Mouse (Mus musculus) MEL (cell line): ENCODE measurements around the gene Nmrk2. TPM values are rescaled to one million over a fixed set of nuclear protein-coding genes. Genes with fewer than 3 reads are reported as not detected.

Source experiments
- DNase-seq: peaks from one replicate; pipeline ENCODE4 v3.0.0; 2011; ENCODE audit warnings: low read depth, low spot score
- H3K27ac ChIP-seq: 2 replicates; pipeline ENCODE4 v1.5.1; 2012; ENCODE audit warnings: low read depth, mild to moderate bottlenecking, control low read depth, low read length, moderate library complexity; ENCODE audit not compliant: control insufficient read depth
- H3K27me3 ChIP-seq, 2 experiments: fragments of 150-350 bp in 1 of 2; sonication (generic) in 1 of 2; 2 replicates each; pipeline ENCODE4 v1.6.1; 2012; ENCODE audit warnings: low read length in 2 of 2, mild to moderate bottlenecking in 2 of 2, improper control_type of control experiment in 1 of 2, moderate library complexity in 1 of 2; ENCODE audit not compliant: insufficient read depth in 2 of 2, control insufficient read depth in 1 of 2
- H3K36me3 ChIP-seq, 2 experiments: 2 replicates each; pipeline ENCODE4 v1.6.1; 2012 to 2014; ENCODE audit warnings: low read length in 2 of 2, improper control_type of control experiment in 1 of 2, inconsistent platforms in 1 of 2, mild to moderate bottlenecking in 1 of 2; ENCODE audit not compliant: insufficient read depth in 2 of 2, control insufficient read depth in 1 of 2
- H3K4me1 ChIP-seq, 2 experiments: fragments of 150-350 bp in 1 of 2; sonication (generic) in 1 of 2; 2 replicates each; pipeline ENCODE4 v1.6.1; 2012; ENCODE audit warnings: low read length in 2 of 2, improper control_type of control experiment in 1 of 2, mild to moderate bottlenecking in 1 of 2; ENCODE audit not compliant: insufficient read depth in 2 of 2, control insufficient read depth in 1 of 2
- H3K4me3 ChIP-seq, 2 experiments: fragments of 150-350 bp in 1 of 2; sonication (generic) in 1 of 2; 2 replicates each; pipeline ENCODE4 v1.5.1; 2012; ENCODE audit warnings: low read depth in 2 of 2, low read length in 2 of 2, mild to moderate bottlenecking in 2 of 2, moderate library complexity in 2 of 2, control low read depth in 1 of 2, improper control_type of control experiment in 1 of 2; ENCODE audit not compliant: control insufficient read depth in 1 of 2, insufficient read depth in 1 of 2
- H3K79me2 ChIP-seq: 2 replicates; pipeline ENCODE4 v1.6.1; 2012; ENCODE audit warnings: mild to moderate bottlenecking, low read length, moderate library complexity; ENCODE audit not compliant: control insufficient read depth, poor library complexity, insufficient read depth
- H3K9ac ChIP-seq: 2 replicates; pipeline ENCODE4 v1.6.1; 2012; ENCODE audit warnings: low read depth, mild to moderate bottlenecking, control low read depth, low read length, moderate library complexity; ENCODE audit not compliant: control insufficient read depth, poor library complexity, severe bottlenecking
- H3K9me3 ChIP-seq: fragments of 150-350 bp; sonication (generic); replicated peaks from 2 replicates; pipeline ENCODE4 v1.6.1; 2012; ENCODE audit warnings: mild to moderate bottlenecking, low read length, improper control_type of control experiment, moderate library complexity; ENCODE audit not compliant: insufficient read depth
- BHLHE40 ChIP-seq: IDR thresholded peaks from 2 replicates; pipeline ENCODE4 v1.6.1; 2012; ENCODE audit warnings: low read depth, mild to moderate bottlenecking, inconsistent platforms, low read length, improper control_type of control experiment, borderline replicate concordance
- E2F4 ChIP-seq: IDR thresholded peaks from 2 replicates; pipeline ENCODE4 v1.6.1; 2011; ENCODE audit warnings: low read depth, low read length, improper control_type of control experiment, borderline replicate concordance
- EP300 ChIP-seq, 2 experiments: IDR thresholded peaks; 2 replicates each; pipeline ENCODE4 v1.6.1; 2011; ENCODE audit warnings: improper control_type of control experiment in 2 of 2, low read length in 2 of 2, low read depth in 1 of 2, mild to moderate bottlenecking in 1 of 2
- KAT2A ChIP-seq: conservative IDR thresholded peaks from 2 replicates; pipeline ENCODE4 v1.6.1; 2012; ENCODE audit warnings: low read depth, low read length, improper control_type of control experiment, inconsistent platforms
- MAFK ChIP-seq: IDR thresholded peaks from 2 replicates; pipeline ENCODE4 v1.6.1; 2011; ENCODE audit warnings: low read depth, mild to moderate bottlenecking, low read length, improper control_type of control experiment, borderline replicate concordance
- MAX ChIP-seq: IDR thresholded peaks from 2 replicates; pipeline ENCODE4 v1.6.1; 2011; ENCODE audit warnings: low read length, improper control_type of control experiment
- MAZ ChIP-seq: IDR thresholded peaks from 2 replicates; pipeline ENCODE4 v1.6.1; 2012; ENCODE audit warnings: low read depth, mild to moderate bottlenecking, inconsistent platforms, low read length, improper control_type of control experiment
- MEF2A ChIP-seq: IDR thresholded peaks from 2 replicates; pipeline ENCODE4 v1.6.1; 2014; ENCODE audit warnings: low read depth, mild to moderate bottlenecking, inconsistent platforms, low read length, improper control_type of control experiment; ENCODE audit not compliant: poor library complexity, insufficient replicate concordance, severe bottlenecking; ENCODE audit errors: extremely low read depth
- MYB ChIP-seq: IDR thresholded peaks from 2 replicates; pipeline ENCODE4 v1.6.1; 2011; ENCODE audit warnings: mild to moderate bottlenecking, low read depth, low read length, improper control_type of control experiment
- NRF1 ChIP-seq: IDR thresholded peaks from 2 replicates; pipeline ENCODE4 v1.6.1; 2014; ENCODE audit warnings: low read depth, mild to moderate bottlenecking, inconsistent platforms, low read length, improper control_type of control experiment, moderate library complexity; ENCODE audit not compliant: poor library complexity, insufficient read depth, severe bottlenecking
- POLR2AphosphoS5 ChIP-seq: IDR thresholded peaks from 2 replicates; pipeline ENCODE4 v1.6.1; 2012; ENCODE audit warnings: low read depth, borderline replicate concordance, mild to moderate bottlenecking, inconsistent platforms, low read length, moderate library complexity, mixed read lengths
- RAD21 ChIP-seq: IDR thresholded peaks from 2 replicates; pipeline ENCODE4 v1.6.1; 2011; ENCODE audit warnings: mild to moderate bottlenecking, low read depth, low read length, improper control_type of control experiment
- TCF12 ChIP-seq: IDR thresholded peaks from 2 replicates; pipeline ENCODE4 v1.6.1; 2014; ENCODE audit warnings: low read depth, mild to moderate bottlenecking, inconsistent platforms, low read length, improper control_type of control experiment, moderate library complexity
- polyA plus RNA-seq, 2 experiments: library from polyadenylated mRNA; stranded (reverse) in 1 of 2; unstranded in 1 of 2; fragments of >175 nt in 1 of 2; fragments of >200 nt in 1 of 2; gene quantifications; 2 replicates each; pipeline versions ENCODE4 v1.2.1 to v1.2.4; 2012; ENCODE audit warnings: low replicate concordance in 2 of 2, low read depth in 1 of 2; ENCODE audit not compliant: insufficient read length in 2 of 2, insufficient read depth in 1 of 2, missing spikeins in 1 of 2
- total RNA-seq: library from RNA; depleted of rRNA; stranded (reverse); fragments of 300-350 nt; gene quantifications from 2 replicates; pipeline ENCODE4 v1.2.3, GENCODE M21; 2012

Nmrk2 gene
- total and polyA plus RNA-seq, 3 experiments = not detected

- H3K27me3 ChIP-seq = no peaks in the 10 kb centered on the region
- H3K4me1 ChIP-seq = peaks cover 0 to 1% of the 10 kb centered on the region in 2 experiments; a peak in 1 of 4 replicates
- no peaks in the 10 kb centered on the region for H3K9me3 ChIP-seq
- DNase-seq = no peak
- H3K4me3 ChIP-seq = no peak overlapping the region
- H3K79me2 ChIP-seq = peaks cover 23% of the 10 kb centered on the region
- no peak for TF ChIP-seq E2F4
- TF ChIP-seq MAX = no peak
- TF ChIP-seq RAD21 = no peak
- no peak for TF ChIP-seq MAZ
- TF ChIP-seq POLR2AphosphoS5 = no peak
- TF ChIP-seq EP300 (IDR thresholded peaks at IDR 0.05; ENCODE audit: low read depth in 1 of 2, low read length in 2 of 2) = no peak
- no peak for TF ChIP-seq TCF12
- TF ChIP-seq MEF2A = no peak
- TF ChIP-seq BHLHE40 = no peak
- H3K36me3 ChIP-seq = peaks cover 0 to 2% of the 10 kb centered on the region in 2 experiments; a peak in 3 of 4 replicates
- H3K9ac ChIP-seq = no peak overlapping the region
- no peak overlapping the region for H3K27ac ChIP-seq
Measured at GRCm38 (mm10) chr10:81161602-81162317, 40.1 kb downstream of the Nmrk2 start.

DNA sequence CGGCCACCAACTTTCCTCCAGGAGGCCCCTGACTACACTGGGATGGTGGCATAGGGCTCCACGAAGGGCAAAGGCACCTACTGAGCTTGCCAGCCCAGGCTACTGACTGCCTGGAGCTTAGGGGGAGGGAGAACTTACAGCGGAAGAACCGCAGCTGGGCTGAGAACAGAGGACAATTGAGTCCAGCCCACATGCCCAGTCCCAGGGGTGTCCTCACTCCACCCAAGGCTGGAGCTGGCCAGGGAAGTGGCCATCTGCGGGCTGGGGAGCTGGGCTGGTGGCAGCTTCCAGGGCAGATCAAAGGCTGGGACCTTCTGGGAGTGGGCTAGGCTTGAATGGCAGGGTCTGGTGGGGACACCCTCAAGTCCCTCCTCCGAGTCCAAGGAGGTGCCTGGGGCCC is 47.1 kb downstream of the Nmrk2 start:
- H3K9me3 ChIP-seq = no peaks in the 10 kb centered on the region
- DNase-seq = no peak
- no peak overlapping the region for H3K9ac ChIP-seq
- TF ChIP-seq MYB (no peak), MAZ (no peak), MAFK (no peak), NRF1 (no peak), KAT2A (no peak)
- no peak overlapping the region for H3K4me3 ChIP-seq
- H3K36me3 ChIP-seq = peaks cover 0 to 5% of the 10 kb centered on the region in 2 experiments; a peak in 2 of 4 replicates
- no peak overlapping the region for H3K27ac ChIP-seq
- H3K4me1 ChIP-seq = no peaks in the 10 kb centered on the region
- no peaks in the 10 kb centered on the region for H3K27me3 ChIP-seq
- peaks cover 3% of the 10 kb centered on the region; the same call in 1 of the 2 replicates for H3K79me2 ChIP-seq
